Mouse (Mus musculus) stomach, embryonic 16.5 days (tissue): ENCODE data around the gene 1700066M21Rik. TPM values are rescaled to one million over a fixed set of nuclear protein-coding genes. Genes with fewer than 3 reads are reported as not detected.

Experiments used
- ATAC-seq: fragments of 200-750 bp; cut with Nextera tagmentation; 2 replicates; pipeline ENCODE4 v1.8.0; 2017; ENCODE audit warnings: moderate number of reproducible peaks, moderate TSS enrichment; ENCODE audit not compliant: insufficient read depth, low FRiP score
- H3K27ac ChIP-seq: fragments of 300-500 bp; sonication (generic); 2 replicates; pipeline ENCODE4 v1.5.1; 2014; ENCODE audit warnings: low read length
- H3K27me3 ChIP-seq: fragments of 300-500 bp; sonication (generic); 2 replicates; pipeline ENCODE4 v1.6.1; 2014; ENCODE audit warnings: low read length, control low read depth, mixed read lengths; ENCODE audit not compliant: control insufficient read depth, insufficient read depth
- H3K36me3 ChIP-seq: fragments of 300-500 bp; sonication (generic); 2 replicates; pipeline ENCODE4 v1.6.1; 2014; ENCODE audit warnings: low read length; ENCODE audit not compliant: control insufficient read depth, insufficient read depth
- H3K4me1 ChIP-seq: fragments of 300-500 bp; sonication (generic); 2 replicates; pipeline ENCODE4 v1.6.1; 2014; ENCODE audit warnings: low read length, control low read depth, mixed read lengths; ENCODE audit not compliant: control insufficient read depth, insufficient read depth
- H3K4me2 ChIP-seq: fragments of 300-500 bp; sonication (generic); 2 replicates; pipeline ENCODE4 v1.6.1; 2014; ENCODE audit warnings: low read depth, low read length, mixed read lengths
- H3K4me3 ChIP-seq: fragments of 300-500 bp; sonication (generic); replicated peaks from 2 replicates; pipeline ENCODE4 v1.5.1; 2014; ENCODE audit warnings: mild to moderate bottlenecking, low read length
- H3K9ac ChIP-seq: fragments of 300-500 bp; sonication (generic); 2 replicates; pipeline ENCODE4 v1.6.1; 2014; ENCODE audit warnings: low read length
- H3K9me3 ChIP-seq: fragments of 300-500 bp; sonication (generic); replicated peaks from 2 replicates; pipeline ENCODE4 v1.6.1; 2016; ENCODE audit warnings: low read length, control low read depth; ENCODE audit not compliant: control insufficient read depth
- WGBS: fragments of 180-500 bp; shearing (Covaris S2); extraction: QIAGEN DNeasy Blood & Tissue Kit; methylation state at CpG from one replicate; pipeline ENCODE4 v1.1.7; 2014; 5-methylcytosine and 5-hydroxymethylcytosine counted together
- polyA plus RNA-seq: library from polyadenylated mRNA; unstranded; fragments of >200 nt; fragmentation: Nextera tagmentation; extraction: Ambion mirVana; gene quantifications from 2 replicates; pipeline ENCODE4 v1.2.1, GENCODE M21; 2015

Gene 1700066M21Rik
- polyA plus RNA-seq, 1 experiment from 2014 or later, result 14.8 TPM

GRCm38 (mm10) chr1:57388402-57389155 lies 11.2 kb downstream of the 1700066M21Rik start:
- Histone ChIP-seq H3K4me3 (no peak overlapping the region), H3K4me1 (no peaks in the 10 kb centered on the region), H3K27ac (no peak overlapping the region), H3K4me2 (no peak overlapping the region), H3K36me3 (no peaks in the 10 kb centered on the region; the same call in 1 of the 2 replicates), H3K27me3 (no peaks in the 10 kb centered on the region), H3K9me3 (no peaks in the 10 kb centered on the region), H3K9ac (no peak overlapping the region)
- 90% methylated on average over 8 of the region's 8 CpGs for WGBS
- no peak for ATAC-seq

- H3K27ac ChIP-seq, result no peak overlapping the region
- H3K27me3 ChIP-seq, result no peaks in the 10 kb centered on the region
- no peak for ATAC-seq
- H3K4me3 ChIP-seq, result no peak overlapping the region
- H3K4me1 ChIP-seq, result no peaks in the 10 kb centered on the region
- no peaks in the 10 kb centered on the region for H3K9me3 ChIP-seq
- WGBS, result 79% methylated on average over 4 of the region's 4 CpGs
- H3K9ac ChIP-seq, result no peak overlapping the region
- H3K36me3 ChIP-seq, result peaks cover 2% of the 10 kb centered on the region
- no peak overlapping the region for H3K4me2 ChIP-seq
Measured at GRCm38 (mm10) chr1:57390993-57391790, 13.8 kb downstream of the 1700066M21Rik start.

- Histone ChIP-seq H3K36me3 (peaks cover 2% of the 10 kb centered on the region), H3K4me2 (no peak overlapping the region)
- WGBS, result 80% methylated on average over 4 of the region's 4 CpGs
Measured at GRCm38 (mm10) chr1:57392417-57392816, 15.0 kb downstream of the 1700066M21Rik start.

GRCm38 (mm10) chr1:57394051-57394450 lies 16.6 kb downstream of the 1700066M21Rik start:
- Histone ChIP-seq H3K9me3 (no peaks in the 10 kb centered on the region), H3K4me1 (no peaks in the 10 kb centered on the region), H3K27ac (no peak overlapping the region), H3K4me3 (no peak overlapping the region), H3K27me3 (no peaks in the 10 kb centered on the region), H3K36me3 (peaks cover 2% of the 10 kb centered on the region), H3K9ac (no peak overlapping the region), H3K4me2 (no peak overlapping the region)
- no peak for ATAC-seq
- 68% methylated on average over 3 of the region's 3 CpGs for WGBS

More at GRCm38 (mm10) chr1:57392417-57392816, 15.0 kb downstream of the 1700066M21Rik start:
- ATAC-seq, result no peak
- Histone ChIP-seq H3K9me3 (no peaks in the 10 kb centered on the region), H3K9ac (no peak overlapping the region), H3K4me1 (no peaks in the 10 kb centered on the region), H3K27me3 (no peaks in the 10 kb centered on the region), H3K4me3 (no peak overlapping the region), H3K27ac (no peak overlapping the region)

GRCm38 (mm10) chr1:57400321-57400720 lies 22.9 kb downstream of the 1700066M21Rik start:
- Histone ChIP-seq H3K9ac (no peak overlapping the region), H3K27me3 (no peaks in the 10 kb centered on the region), H3K27ac (no peak overlapping the region), H3K9me3 (no peaks in the 10 kb centered on the region), H3K36me3 (peaks cover 2% of the 10 kb centered on the region), H3K4me2 (no peak overlapping the region), H3K4me1 (peaks cover 1% of the 10 kb centered on the region; the same call in 1 of the 2 replicates), H3K4me3 (no peak overlapping the region)
- 91% methylated on average over 2 of the region's 2 CpGs for WGBS
- no peak for ATAC-seq

GRCm38 (mm10) chr1:57400877-57401276 lies 23.5 kb downstream of the 1700066M21Rik start:
- H3K4me3 ChIP-seq, result no peak overlapping the region
- no peaks in the 10 kb centered on the region; the same call in 1 of the 2 replicates for H3K36me3 ChIP-seq
- H3K9ac ChIP-seq, result no peak overlapping the region
- peaks cover 5% of the 10 kb centered on the region for H3K4me1 ChIP-seq
- no peak overlapping the region for H3K4me2 ChIP-seq
- no peak overlapping the region for H3K27ac ChIP-seq
- no peak for ATAC-seq
- no peaks in the 10 kb centered on the region for H3K9me3 ChIP-seq
- no peaks in the 10 kb centered on the region for H3K27me3 ChIP-seq
- WGBS, result 82% methylated on average over 2 of the region's 2 CpGs

GRCm38 (mm10) chr1:57402116-57402515 lies 24.7 kb downstream of the 1700066M21Rik start:
- Histone ChIP-seq H3K27me3 (no peaks in the 10 kb centered on the region), H3K4me1 (peaks cover 5% of the 10 kb centered on the region), H3K27ac (no peak overlapping the region), H3K4me3 (no peak overlapping the region), H3K36me3 (no peaks in the 10 kb centered on the region), H3K9ac (no peak overlapping the region), H3K9me3 (no peaks in the 10 kb centered on the region), H3K4me2 (no peak overlapping the region)
- ATAC-seq, result no peak
- WGBS, result 89% methylated on average over 5 of the region's 5 CpGs

GRCm38 (mm10) chr1:57406187-57407151 lies 29.0 kb downstream of the 1700066M21Rik start, which contains the start of the genes Maip1 and Tyw5:
Gene Maip1 (plus strand): TSS chr1:57406328.
Gene Tyw5 (minus strand): TSS chr1:57407101.
- peak within 1 kb of the TSS; percentile 74 for H3K4me2 ChIP-seq
- no peaks in the 10 kb centered on the region for H3K9me3 ChIP-seq
- ATAC-seq, result peak; percentile 92
- peak within 1 kb of the TSS; percentile 97 for H3K27ac ChIP-seq
- H3K9ac ChIP-seq, result peak within 1 kb of the TSS; percentile 91
- peak within 1 kb of the TSS; percentile 63 for H3K4me3 ChIP-seq
- WGBS, result under 1% methylated on average over 72 of the region's 72 CpGs
- H3K27me3 ChIP-seq, result no peaks in the 10 kb centered on the region
- H3K4me1 ChIP-seq, result peaks cover 19% of the 10 kb centered on the region
- no peaks in the 10 kb centered on the region for H3K36me3 ChIP-seq
